Mouse (Mus musculus): Measurements from ENCODE around the gene Sfpq.

The Sfpq gene

DNA sequence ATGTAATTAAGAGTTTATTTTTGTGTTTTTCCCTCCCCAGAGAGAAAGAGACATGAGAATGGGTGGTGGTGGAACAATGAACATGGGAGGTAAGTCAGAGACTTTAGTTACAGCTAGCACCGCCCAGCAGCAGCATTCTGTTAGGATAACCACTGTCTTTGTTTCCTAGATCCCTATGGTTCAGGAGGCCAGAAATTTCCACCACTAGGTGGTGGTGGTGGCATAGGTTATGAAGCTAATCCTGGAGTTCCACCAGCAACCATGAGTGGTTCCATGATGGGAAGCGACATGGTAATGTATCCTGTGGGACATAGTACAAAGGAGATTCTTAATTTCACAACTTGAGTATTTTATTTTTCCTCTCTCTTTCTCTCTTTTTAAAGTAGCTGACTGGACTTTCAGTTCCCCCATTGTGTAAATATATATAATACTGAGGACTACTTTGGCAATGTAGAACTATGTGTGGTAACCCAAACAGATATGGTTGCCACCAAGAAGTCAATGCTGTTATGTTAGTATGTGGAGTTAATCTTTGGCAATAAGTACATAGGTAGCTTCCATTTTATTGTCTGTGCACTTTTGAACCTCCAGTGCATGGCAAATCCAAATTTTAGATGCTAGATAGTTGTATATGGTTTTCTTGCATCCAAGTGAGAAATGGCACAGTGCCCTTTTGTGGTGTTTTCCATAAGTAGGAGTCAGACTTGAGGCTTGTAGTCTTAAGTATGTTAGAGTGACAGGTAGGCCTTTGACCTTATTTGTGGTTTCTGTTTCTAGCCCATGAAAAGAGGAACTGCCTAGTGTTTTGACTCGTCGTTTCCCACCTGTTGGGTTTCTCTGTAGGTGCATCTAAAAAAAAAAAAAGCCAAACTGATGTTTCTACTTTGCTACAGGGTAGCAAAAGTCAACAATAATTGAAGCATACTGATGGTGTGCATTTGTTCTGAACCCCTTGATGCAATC lies 6.4 kb downstream of the Sfpq start:
- DNase-seq (ENCODE audit: inconsistent ontology term), result peak; percentile 20

GRCm38 (mm10) chr4:127037158-127037557 lies 16.0 kb downstream of the Sfpq start:
- DNase-seq (ENCODE audit: inconsistent ontology term), result no peak

DNA sequence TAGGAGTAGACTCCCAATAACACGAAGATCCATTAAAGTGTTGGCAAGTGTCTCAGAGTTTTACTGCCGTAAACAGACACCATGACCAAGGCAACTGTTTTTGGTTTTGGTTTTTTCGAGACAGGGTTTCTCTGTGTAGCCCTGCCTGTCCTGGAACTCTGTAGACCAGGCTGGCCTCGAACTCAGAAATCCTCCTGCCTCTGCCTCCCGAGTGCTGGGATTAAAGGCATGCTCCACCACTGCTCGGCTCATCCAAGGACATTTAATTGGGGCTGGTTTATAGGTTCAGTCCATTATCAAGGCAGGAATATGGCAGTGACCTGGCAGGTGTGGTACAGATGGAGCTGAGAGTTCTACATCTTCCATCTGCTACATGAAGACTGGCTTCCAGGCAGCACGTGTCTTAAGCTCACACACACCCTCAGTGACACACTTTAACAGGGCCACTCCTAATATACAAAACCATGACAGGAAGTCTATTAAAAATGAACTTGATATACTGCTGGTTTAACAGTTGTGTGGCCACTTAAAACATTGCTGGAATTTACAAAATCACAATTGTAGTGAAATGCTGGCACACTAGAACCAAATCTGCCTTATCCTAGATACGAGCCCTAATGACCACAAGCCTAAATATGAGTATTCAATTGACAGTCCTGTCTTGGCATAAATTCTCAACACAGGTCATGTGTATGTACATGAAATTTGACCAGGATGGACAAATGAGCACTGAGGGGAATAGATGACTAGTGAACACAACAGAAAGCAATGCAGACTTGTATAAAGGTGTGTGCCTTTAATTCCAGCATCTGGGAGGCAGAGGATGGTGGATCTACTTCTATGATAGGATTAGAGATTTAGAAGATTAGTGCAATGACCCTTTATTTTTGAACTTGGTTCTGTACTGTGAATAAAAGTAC lies 17.0 kb downstream of the Sfpq start:
- no peak for DNase-seq (ENCODE audit: inconsistent ontology term)

- DNase-seq (ENCODE audit: inconsistent ontology term), result no peak
Observed at GRCm38 (mm10) chr4:127038828-127039349, 17.8 kb downstream of the Sfpq start.

GRCm38 (mm10) chr4:127039871-127040483 lies 18.9 kb downstream of the Sfpq start:
- DNase-seq (ENCODE audit: inconsistent ontology term), result no peak

DNA sequence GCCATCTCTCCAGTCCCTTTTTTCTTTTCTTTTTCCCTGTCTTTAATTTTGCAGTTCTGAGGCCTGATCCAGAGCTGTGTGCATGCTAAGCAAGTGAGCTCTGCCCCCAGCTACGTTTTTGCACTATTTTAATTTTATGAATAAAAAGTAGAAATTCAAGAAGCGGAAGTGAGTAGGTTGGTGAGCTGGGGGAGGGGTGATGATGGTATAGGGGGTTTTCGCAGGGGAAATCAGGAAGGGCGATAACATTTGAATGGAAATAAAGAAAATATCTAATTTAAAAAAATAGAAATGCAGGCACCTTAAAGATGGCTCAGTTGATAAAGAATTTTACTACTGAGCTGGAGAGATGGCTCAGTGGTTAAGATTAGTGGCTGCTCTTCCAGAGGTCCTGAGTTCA lies 22.4 kb downstream of the Sfpq start:
- DNase-seq (ENCODE audit: inconsistent ontology term), result no peak

GRCm38 (mm10) chr4:127051121-127051520 lies 30.0 kb downstream of the Sfpq start:
- DNase-seq (ENCODE audit: inconsistent ontology term), result no peak

DNA sequence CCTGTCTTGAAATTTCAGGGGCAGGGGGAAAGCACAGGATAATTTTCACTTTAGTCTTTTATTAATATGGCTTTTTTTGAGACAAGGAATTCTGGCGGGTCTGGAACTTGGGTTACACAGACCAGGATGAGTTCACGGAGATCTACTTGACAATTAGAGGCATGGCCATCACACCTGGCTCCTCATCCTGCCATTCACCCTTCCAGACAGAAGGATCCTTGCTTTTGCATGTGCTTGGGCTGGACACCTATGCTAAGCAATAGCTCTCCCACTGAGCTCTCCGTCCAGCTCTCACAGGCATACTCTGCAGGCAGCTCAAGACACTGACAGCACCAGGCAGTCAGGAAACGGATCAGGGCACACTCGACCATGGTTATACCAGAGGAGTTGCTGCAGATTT lies 31.9 kb downstream of the Sfpq start:
- no peak for DNase-seq (ENCODE audit: inconsistent ontology term)

DNA sequence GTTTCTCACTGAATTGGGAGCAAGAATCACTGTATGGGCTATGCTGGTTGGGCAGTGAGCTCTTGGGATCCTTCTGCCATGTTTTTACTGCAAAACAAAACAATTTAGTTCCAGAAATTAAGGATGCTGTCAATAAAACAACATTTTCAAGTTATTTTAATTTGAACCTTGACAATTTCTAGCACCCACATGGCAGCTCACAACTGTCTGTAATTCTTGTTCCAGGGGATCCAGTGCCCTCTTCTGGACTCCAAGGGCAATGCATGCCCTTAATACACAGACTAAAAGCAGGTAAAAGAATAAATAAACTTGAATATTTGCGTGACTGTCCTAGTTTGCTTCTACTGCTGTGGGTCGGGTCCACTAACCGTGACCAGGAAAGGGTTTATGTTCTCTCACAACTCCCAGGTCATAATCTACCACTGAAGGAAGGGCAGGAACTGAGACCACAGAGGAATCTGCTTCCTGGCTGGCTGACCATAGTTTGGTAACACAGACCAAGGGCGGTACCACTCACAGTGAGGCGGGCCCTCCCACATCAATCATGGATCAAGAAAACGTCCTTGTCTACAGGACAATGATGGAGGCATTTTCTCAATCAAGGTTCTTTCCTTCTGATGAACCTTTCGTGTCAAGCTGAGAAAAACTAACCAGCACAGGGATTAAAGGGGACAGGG lies 33.5 kb downstream of the Sfpq start:
- no peak for DNase-seq (ENCODE audit: inconsistent ontology term)

DNA sequence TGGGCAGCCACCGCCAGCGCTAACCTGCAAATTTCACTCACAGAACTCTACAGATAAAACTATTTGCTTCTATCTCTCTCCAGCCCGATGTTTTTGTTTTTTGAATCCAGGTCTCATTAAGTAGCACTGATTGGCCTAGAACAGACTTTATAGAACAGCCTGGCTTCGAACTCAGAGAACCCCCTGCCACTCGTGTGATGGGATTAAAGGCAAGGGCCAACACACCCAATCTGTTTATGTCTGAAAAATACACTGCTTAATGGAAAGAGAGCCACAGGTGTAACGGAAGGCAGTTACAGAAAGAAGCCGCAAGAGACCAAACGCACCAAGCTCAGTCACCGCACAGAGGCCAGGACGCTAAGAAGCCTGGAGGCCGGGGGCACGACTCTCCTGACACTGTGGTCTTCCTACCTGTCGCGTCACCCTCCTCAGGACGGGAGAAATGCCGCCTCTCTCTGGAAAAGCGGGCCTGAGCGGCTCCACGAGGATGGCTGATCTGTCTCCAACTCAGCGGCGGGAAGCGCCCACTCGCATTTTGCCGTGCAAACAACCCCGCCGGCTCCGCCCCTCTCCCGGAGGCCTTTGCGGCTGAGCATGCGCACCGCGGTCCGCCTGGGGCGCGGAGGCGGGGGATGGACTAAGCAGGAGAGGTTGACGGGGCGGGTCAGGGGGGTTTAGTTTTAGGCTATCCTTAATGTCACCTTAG lies 39.6 kb downstream of the Sfpq start, which contains the start of gene Zmym1:
Gene Zmym1 (minus strand): TSS at position 568 of the 706 bp plus-strand sequence.
- DNase-seq (ENCODE audit: inconsistent ontology term), result peak; percentile 91

DNA sequence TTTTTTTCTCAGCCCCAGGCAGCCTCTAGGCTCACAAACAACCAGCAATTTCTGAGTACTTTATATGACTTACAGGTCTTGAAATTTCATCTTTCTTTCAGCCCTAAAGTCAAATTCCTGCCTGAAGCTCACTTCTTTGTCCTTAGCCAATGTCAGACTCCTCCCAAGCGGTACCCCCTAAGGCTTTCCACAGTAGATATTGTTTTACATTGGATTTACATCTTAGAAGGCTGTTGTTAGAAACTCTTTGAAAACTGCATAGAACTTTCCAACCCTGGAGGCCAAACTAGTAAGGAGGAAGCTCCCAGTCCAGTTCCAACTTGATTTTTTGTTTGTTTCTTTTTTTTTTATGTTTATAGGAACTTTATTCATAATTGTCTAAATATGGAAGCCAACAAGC lies 42.9 kb downstream of the Sfpq start:
- DNase-seq (ENCODE audit: inconsistent ontology term), result no peak

- DNase-seq (ENCODE audit: inconsistent ontology term), result no peak
Observed at GRCm38 (mm10) chr4:127074915-127075314, 53.8 kb downstream of the Sfpq start.

- DNase-seq (ENCODE audit: inconsistent ontology term), result peak; percentile 99
Observed at GRCm38 (mm10) chr4:127076875-127077548, 55.9 kb downstream of the Sfpq start, which contains the start of gene Zmym6. Gene Zmym6, plus strand, starts transcription at chr4:127077383.

DNA sequence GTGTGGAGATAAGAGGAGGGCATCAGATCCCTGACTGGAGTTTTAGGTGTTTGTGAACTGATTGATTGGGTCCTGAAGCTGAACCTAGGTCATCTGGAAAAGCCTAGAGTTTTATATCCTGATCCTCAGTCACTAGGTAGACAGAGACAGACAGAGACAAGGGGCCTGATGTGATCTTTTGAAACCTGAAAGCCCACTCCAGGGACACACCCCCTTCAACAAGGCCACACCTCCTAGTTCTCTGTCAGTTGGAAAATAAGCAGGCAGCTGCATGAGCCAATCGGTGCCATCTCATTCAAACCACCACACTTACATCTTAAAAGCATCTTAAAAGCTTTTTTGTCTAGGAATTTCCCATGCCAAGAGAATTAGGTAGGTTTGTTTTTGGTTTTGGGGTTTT lies 59.7 kb downstream of the Sfpq start:
- DNase-seq (ENCODE audit: inconsistent ontology term), result no peak

DNA sequence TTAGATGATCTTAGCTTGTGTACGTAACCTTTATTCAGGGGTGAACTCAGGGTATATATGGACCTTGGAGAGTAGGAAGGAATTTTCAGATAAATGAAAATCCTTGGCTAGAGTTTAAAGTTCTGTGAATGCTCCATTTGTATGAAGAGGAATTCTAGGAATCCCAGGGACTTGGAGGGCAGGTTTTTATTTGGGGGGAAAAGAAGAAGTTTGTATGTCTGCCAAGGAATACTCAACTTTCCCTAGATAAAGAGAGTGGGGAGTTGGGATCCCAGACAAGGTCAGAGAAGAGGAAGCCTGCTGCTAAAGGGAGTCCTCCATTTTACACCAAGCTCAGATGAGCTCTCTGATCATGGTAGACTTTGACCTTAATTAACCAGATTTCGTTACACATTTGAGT lies 62.0 kb downstream of the Sfpq start:
- peak; percentile 52 for DNase-seq (ENCODE audit: inconsistent ontology term)

DNA sequence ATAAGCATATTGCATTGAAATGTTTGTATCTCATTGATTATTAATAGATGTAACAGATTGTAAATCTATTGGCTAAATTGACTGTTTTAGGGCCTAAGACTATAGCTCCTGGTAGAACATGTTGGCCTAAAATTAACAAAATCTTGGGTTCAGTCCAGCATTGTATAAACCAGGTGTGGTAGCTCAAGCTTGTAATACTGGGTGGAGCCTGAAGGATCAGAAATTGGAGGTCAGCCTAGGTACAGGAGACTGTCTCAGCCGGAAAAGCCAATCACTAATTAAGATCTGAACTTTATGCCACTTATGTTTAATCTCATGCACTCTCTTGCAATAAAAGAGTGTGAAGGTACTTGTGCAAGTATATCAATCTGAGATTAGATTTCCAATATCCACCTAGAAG lies 64.6 kb downstream of the Sfpq start:
- no peak for DNase-seq (ENCODE audit: inconsistent ontology term)
